Mouse (Mus musculus) neural tube, embryonic 14.5 days (tissue): ENCODE measurements at regions not wholly inside any gene's neighbourhood (a gene's known extent, or its start where the extent isn't known, plus 50 kb on each side); places are given as distances from the start of the nearest gene placed in this dataset.
"Not testable (repeated sequence)": the region's sequence is repeated elsewhere in the genome, so short reads cannot be mapped to it uniquely, and the experiment has no call there.

Experiments
- ATAC-seq: fragments of 200-750 bp; cut with Nextera tagmentation; 2 replicates; pipeline ENCODE4 v1.8.0; 2017; ENCODE audit warnings: low read depth, mild to moderate bottlenecking, moderate TSS enrichment, moderate library complexity
- H3K27ac ChIP-seq: fragments of 300-500 bp; sonication (generic); 2 replicates; pipeline ENCODE4 v1.5.1; 2014; ENCODE audit warnings: low read depth, mild to moderate bottlenecking, control low read depth, low read length, moderate library complexity, mixed read lengths
- H3K27me3 ChIP-seq: fragments of 300-500 bp; sonication (generic); 2 replicates; pipeline ENCODE4 v1.6.1; 2014; ENCODE audit warnings: low read length; ENCODE audit not compliant: control insufficient read depth, insufficient read depth
- H3K36me3 ChIP-seq: fragments of 300-500 bp; sonication (generic); 2 replicates; pipeline ENCODE4 v1.6.1; 2014; ENCODE audit warnings: low read length, mixed read lengths; ENCODE audit not compliant: control insufficient read depth, insufficient read depth
- H3K4me1 ChIP-seq: fragments of 300-500 bp; sonication (generic); 2 replicates; pipeline ENCODE4 v1.6.1; 2014; ENCODE audit warnings: low read length; ENCODE audit not compliant: control insufficient read depth, insufficient read depth
- H3K4me2 ChIP-seq: fragments of 300-500 bp; sonication (generic); 2 replicates; pipeline ENCODE4 v1.6.1; 2014; ENCODE audit warnings: mild to moderate bottlenecking, low read depth, low read length, control low read depth
- H3K4me3 ChIP-seq: fragments of 300-500 bp; sonication (generic); 2 replicates; pipeline ENCODE4 v1.5.1; 2014; ENCODE audit warnings: low read depth, low read length, control low read depth, mixed read lengths
- H3K9ac ChIP-seq: fragments of 300-500 bp; sonication (generic); replicated peaks from 2 replicates; pipeline ENCODE4 v1.6.1; 2014; ENCODE audit warnings: low read depth, mild to moderate bottlenecking, control low read depth, low read length, mixed read lengths
- H3K9me3 ChIP-seq: fragments of 300-500 bp; sonication (generic); 2 replicates; pipeline ENCODE4 v1.6.1; 2016; ENCODE audit warnings: low read length; ENCODE audit not compliant: control insufficient read depth
- WGBS: fragments of 180-500 bp; shearing (Covaris S2); extraction: QIAGEN DNeasy Blood & Tissue Kit; methylation state at CpG from one replicate; pipeline ENCODE4 v1.1.7; 2014; 5-methylcytosine and 5-hydroxymethylcytosine counted together

GRCm38 (mm10) chr9:11377586-11377985 is 473.0 kb upstream of the Cntn5 start:
- 80% methylated on average over 4 of the region's 4 CpGs for WGBS
- Histone ChIP-seq H3K27ac (no peak overlapping the region), H3K4me1 (no peaks in the 10 kb centered on the region)

DNA sequence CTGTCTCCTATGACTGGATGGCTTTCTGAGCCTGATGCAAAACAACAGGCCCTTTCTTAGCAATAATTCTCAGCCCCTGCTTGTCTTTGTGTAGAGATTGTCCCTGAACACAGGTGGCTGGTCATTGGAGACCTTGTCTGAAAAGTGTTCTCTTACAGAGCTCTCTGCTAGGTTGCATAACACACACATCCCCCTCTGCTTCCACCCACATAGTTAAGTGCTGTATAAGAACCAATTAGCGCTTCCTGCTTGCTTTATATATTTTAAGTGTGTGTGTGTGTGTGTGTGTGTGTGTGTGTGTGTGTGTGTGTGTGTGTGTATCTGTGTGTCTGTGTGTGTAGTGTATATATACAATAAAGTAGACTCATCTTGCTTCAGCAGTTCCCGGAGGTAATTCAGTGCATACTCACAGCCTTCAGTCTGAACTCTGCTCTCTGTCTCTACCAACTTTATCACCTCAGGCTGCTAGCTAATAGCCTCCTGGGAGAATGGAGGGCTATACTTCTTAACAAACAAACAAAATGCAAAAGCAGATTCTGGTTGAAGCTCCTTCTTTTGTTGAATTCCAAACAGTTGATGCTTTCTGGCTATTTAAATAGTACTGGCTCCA is 468.8 kb upstream of the Cntn5 start:
- ATAC-seq = no peak
- no peak overlapping the region for H3K27ac ChIP-seq

More at GRCm38 (mm10) chr9:11377586-11377985, 473.0 kb upstream of the Cntn5 start:
- H3K4me2 ChIP-seq = no peak overlapping the region
- H3K9me3 ChIP-seq = no peaks in the 10 kb centered on the region
- ATAC-seq = no peak
- no peak overlapping the region for H3K4me3 ChIP-seq
- no peaks in the 10 kb centered on the region for H3K36me3 ChIP-seq
- H3K27me3 ChIP-seq = no peaks in the 10 kb centered on the region
- H3K9ac ChIP-seq = no peak overlapping the region

GRCm38 (mm10) chr9:11368056-11368455 is 463.5 kb upstream of the Cntn5 start:
- 73% methylated on average over 1 of the region's 1 CpGs for WGBS
- no peaks in the 10 kb centered on the region for H3K4me1 ChIP-seq
- H3K9ac ChIP-seq = no peak overlapping the region
- no peak for ATAC-seq
- H3K9me3 ChIP-seq = no peaks in the 10 kb centered on the region
- no peak overlapping the region for H3K4me2 ChIP-seq
- H3K4me3 ChIP-seq = no peak overlapping the region
- H3K36me3 ChIP-seq = no peaks in the 10 kb centered on the region
- H3K27me3 ChIP-seq = no peaks in the 10 kb centered on the region
- no peak overlapping the region for H3K27ac ChIP-seq

More for the DNA sequence above, 468.8 kb upstream of the Cntn5 start:
- H3K4me2 ChIP-seq = no peak overlapping the region
- no peaks in the 10 kb centered on the region for H3K27me3 ChIP-seq
- no peak overlapping the region for H3K4me3 ChIP-seq
- H3K9ac ChIP-seq = no peak overlapping the region
- WGBS = 76% methylated on average over 2 of the region's 2 CpGs
- no peaks in the 10 kb centered on the region for H3K9me3 ChIP-seq
- no peaks in the 10 kb centered on the region for H3K36me3 ChIP-seq
- no peaks in the 10 kb centered on the region for H3K4me1 ChIP-seq

GRCm38 (mm10) chr9:11328900-11329299 is 424.3 kb upstream of the Cntn5 start:
- H3K27ac ChIP-seq = no peak overlapping the region
- H3K4me1 ChIP-seq = no peaks in the 10 kb centered on the region
- no peak overlapping the region for H3K9ac ChIP-seq
- H3K36me3 ChIP-seq = no peaks in the 10 kb centered on the region
- 85% methylated on average over 4 of the region's 4 CpGs for WGBS
- H3K9me3 ChIP-seq = no peaks in the 10 kb centered on the region
- ATAC-seq = no peak
- H3K4me2 ChIP-seq = no peak overlapping the region
- H3K4me3 ChIP-seq = no peak overlapping the region
- H3K27me3 ChIP-seq = no peaks in the 10 kb centered on the region

DNA sequence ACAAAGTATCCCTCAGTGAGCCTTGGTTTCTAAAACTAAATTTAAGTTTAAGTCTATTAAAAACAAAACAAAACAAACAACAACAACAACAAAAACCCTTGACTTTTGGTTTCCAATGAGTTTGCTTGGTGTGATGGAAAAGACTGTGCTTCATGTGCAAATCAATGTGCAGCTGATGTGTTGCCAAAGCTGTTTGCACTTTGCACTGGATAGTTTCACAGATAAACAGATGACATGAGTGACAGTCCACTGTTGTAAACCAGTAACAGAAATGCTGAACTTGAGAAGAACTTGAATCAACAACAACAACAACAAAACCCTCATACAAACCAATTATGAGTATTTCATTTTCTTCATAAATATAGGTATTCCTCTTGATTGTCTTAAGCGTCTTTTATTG is 412.6 kb upstream of the Cntn5 start:
- H3K36me3 ChIP-seq = no peaks in the 10 kb centered on the region
- no peaks in the 10 kb centered on the region for H3K27me3 ChIP-seq
- no peak overlapping the region for H3K27ac ChIP-seq
- H3K9me3 ChIP-seq = no peaks in the 10 kb centered on the region
- H3K4me2 ChIP-seq = no peak overlapping the region
- 95% methylated on average over 1 of the region's 1 CpGs for WGBS
- ATAC-seq = no peak
- no peak overlapping the region for H3K9ac ChIP-seq
- H3K4me1 ChIP-seq = no peaks in the 10 kb centered on the region
- H3K4me3 ChIP-seq = no peak overlapping the region

GRCm38 (mm10) chr9:11297116-11297515 is 392.5 kb upstream of the Cntn5 start:
- not testable (repeated sequence) for H3K9ac ChIP-seq, H3K4me1 ChIP-seq, H3K36me3 ChIP-seq, ATAC-seq, H3K4me3 ChIP-seq, H3K27me3 ChIP-seq, H3K27ac ChIP-seq, H3K9me3 ChIP-seq, H3K4me2 ChIP-seq
- 96% methylated on average over 17 of the region's 17 CpGs for WGBS

GRCm38 (mm10) chr9:11285135-11285534 is 380.6 kb upstream of the Cntn5 start:
- Histone ChIP-seq H3K9me3 (no peaks in the 10 kb centered on the region), H3K27ac (no peak overlapping the region), H3K4me1 (no peaks in the 10 kb centered on the region), H3K36me3 (no peaks in the 10 kb centered on the region), H3K9ac (no peak overlapping the region), H3K27me3 (no peaks in the 10 kb centered on the region), H3K4me3 (no peak overlapping the region), H3K4me2 (no peak overlapping the region)
- 82% methylated on average over 4 of the region's 4 CpGs for WGBS
- ATAC-seq = no peak

DNA sequence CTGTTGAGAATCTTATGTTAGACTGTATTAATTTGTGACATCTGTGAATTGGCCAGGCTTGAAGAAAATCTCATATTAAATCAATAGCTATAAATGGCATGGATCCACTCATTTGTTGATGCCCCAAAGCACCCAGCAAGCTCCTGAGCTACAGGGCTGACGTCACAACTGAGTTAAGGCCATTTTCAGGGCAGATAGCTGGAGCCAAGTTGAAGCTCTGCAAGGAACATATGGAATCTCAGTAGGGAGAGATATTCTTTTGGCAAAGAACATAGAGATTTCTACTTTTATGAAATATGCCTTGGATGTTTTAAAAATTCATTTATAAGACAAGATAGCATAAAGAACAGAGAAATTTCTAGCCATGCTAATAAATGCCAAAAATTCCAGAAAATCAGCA is 380.0 kb upstream of the Cntn5 start:
- Histone ChIP-seq H3K4me2 (no peak overlapping the region), H3K27ac (no peak overlapping the region), H3K9me3 (no peaks in the 10 kb centered on the region), H3K4me3 (no peak overlapping the region), H3K27me3 (no peaks in the 10 kb centered on the region), H3K36me3 (no peaks in the 10 kb centered on the region), H3K4me1 (no peaks in the 10 kb centered on the region), H3K9ac (no peak overlapping the region)
- WGBS = 76% methylated on average over 1 of the region's 1 CpGs
- ATAC-seq = no peak

GRCm38 (mm10) chr9:11279409-11280127 is 375.0 kb upstream of the Cntn5 start:
- no peaks in the 10 kb centered on the region for H3K4me1 ChIP-seq
- H3K36me3 ChIP-seq = no peaks in the 10 kb centered on the region
- WGBS = 68% methylated on average over 5 of the region's 5 CpGs
- H3K4me3 ChIP-seq = no peak overlapping the region
- ATAC-seq = no peak
- no peak overlapping the region for H3K27ac ChIP-seq
- no peaks in the 10 kb centered on the region for H3K9me3 ChIP-seq
- no peaks in the 10 kb centered on the region for H3K27me3 ChIP-seq
- no peak overlapping the region for H3K4me2 ChIP-seq
- no peak overlapping the region for H3K9ac ChIP-seq
